Mouse (Mus musculus) erythroblast, embryonic 14.5 days (primary cell): ENCODE results near the gene Syn3. TPM values are rescaled to one million over a fixed set of nuclear protein-coding genes. Genes with fewer than 3 reads are reported as not detected.
"Not testable (repeated sequence)": the region's sequence is repeated elsewhere in the genome, so short reads cannot be mapped to it uniquely, and the experiment has no call there.

ENCODE experiments used
- H3K27me3 ChIP-seq: 2 replicates; pipeline ENCODE4 v1.6.1; 2012; ENCODE audit warnings: inconsistent platforms; ENCODE audit not compliant: control insufficient read depth
- H3K36me3 ChIP-seq: 2 replicates; pipeline ENCODE4 v1.6.1; 2012; ENCODE audit warnings: mild to moderate bottlenecking, inconsistent platforms; ENCODE audit not compliant: control insufficient read depth
- H3K4me1 ChIP-seq: 2 replicates; pipeline ENCODE4 v1.6.1; 2012; ENCODE audit warnings: inconsistent platforms; ENCODE audit not compliant: control insufficient read depth
- H3K4me3 ChIP-seq: replicated peaks from 2 replicates; pipeline ENCODE3; 2012; ENCODE audit warnings: moderate library complexity, mild to moderate bottlenecking, inconsistent platforms
- H3K9me3 ChIP-seq: 2 replicates; pipeline ENCODE4 v1.6.1; 2012; ENCODE audit warnings: low read length, inconsistent platforms, mixed read lengths; ENCODE audit not compliant: control insufficient read depth
- GATA1 ChIP-seq: IDR thresholded peaks from 2 replicates; pipeline ENCODE4 v1.6.1; 2012; ENCODE audit warnings: low read length, inconsistent platforms, mixed read lengths
- TAL1 ChIP-seq: IDR thresholded peaks from 3 replicates; pipeline ENCODE4 v1.6.1; 2012; ENCODE audit warnings: low read length, inconsistent platforms, mixed read lengths
- polyA plus RNA-seq: library from polyadenylated mRNA; stranded (reverse); fragments of >175 nt; gene quantifications from 2 replicates; pipeline ENCODE4 v1.2.3, GENCODE M21; 2012

Gene Syn3
- polyA plus RNA-seq, 1 experiment, result not detected

- Histone ChIP-seq H3K4me1 (no peaks in the 10 kb centered on the region), H3K4me3 (no peak overlapping the region)
Measured at GRCm38 (mm10) chr10:86124115-86124514, 374.6 kb downstream of the Syn3 start.

GRCm38 (mm10) chr10:86123224-86123623 lies 375.5 kb downstream of the Syn3 start:
- Histone ChIP-seq H3K4me3 (no peak overlapping the region), H3K4me1 (no peaks in the 10 kb centered on the region), H3K36me3 (no peaks in the 10 kb centered on the region), H3K27me3 (no peaks in the 10 kb centered on the region), H3K9me3 (no peaks in the 10 kb centered on the region)
- no peak for TF ChIP-seq GATA1

More at GRCm38 (mm10) chr10:86124115-86124514, 374.6 kb downstream of the Syn3 start:
- no peaks in the 10 kb centered on the region for H3K9me3 ChIP-seq
- no peak for TF ChIP-seq TAL1
- TF ChIP-seq GATA1, result no peak
- H3K27me3 ChIP-seq, result no peaks in the 10 kb centered on the region
- H3K36me3 ChIP-seq, result no peaks in the 10 kb centered on the region

GRCm38 (mm10) chr10:86122456-86122855 lies 376.2 kb downstream of the Syn3 start:
- H3K9me3 ChIP-seq, H3K27me3 ChIP-seq, H3K36me3 ChIP-seq, H3K4me1 ChIP-seq, H3K4me3 ChIP-seq: not testable (repeated sequence)

- H3K4me3 ChIP-seq, result no peak overlapping the region
- no peak for TF ChIP-seq GATA1
- TF ChIP-seq TAL1, result no peak
- H3K4me1 ChIP-seq, result no peaks in the 10 kb centered on the region
- H3K27me3 ChIP-seq, result no peaks in the 10 kb centered on the region
- no peaks in the 10 kb centered on the region for H3K36me3 ChIP-seq
- no peaks in the 10 kb centered on the region for H3K9me3 ChIP-seq
Measured at GRCm38 (mm10) chr10:86116268-86116667, 382.4 kb downstream of the Syn3 start.

- no peaks in the 10 kb centered on the region for H3K36me3 ChIP-seq
Measured at GRCm38 (mm10) chr10:86114431-86114848, 384.3 kb downstream of the Syn3 start.

GRCm38 (mm10) chr10:86108797-86109196 lies 389.9 kb downstream of the Syn3 start:
- no peaks in the 10 kb centered on the region for H3K4me1 ChIP-seq

More at GRCm38 (mm10) chr10:86114431-86114848, 384.3 kb downstream of the Syn3 start:
- no peak overlapping the region for H3K4me3 ChIP-seq
- H3K9me3 ChIP-seq, result no peaks in the 10 kb centered on the region
- TF ChIP-seq TAL1 (no peak), GATA1 (no peak)
- no peaks in the 10 kb centered on the region for H3K27me3 ChIP-seq
- no peaks in the 10 kb centered on the region for H3K4me1 ChIP-seq

GRCm38 (mm10) chr10:86107681-86108080 lies 391.0 kb downstream of the Syn3 start:
- Histone ChIP-seq H3K27me3 (no peaks in the 10 kb centered on the region), H3K4me1 (no peaks in the 10 kb centered on the region), H3K4me3 (no peak overlapping the region), H3K9me3 (no peaks in the 10 kb centered on the region), H3K36me3 (no peaks in the 10 kb centered on the region)
- TF ChIP-seq GATA1 (no peak), TAL1 (no peak)

More at GRCm38 (mm10) chr10:86108797-86109196, 389.9 kb downstream of the Syn3 start:
- H3K36me3 ChIP-seq, result no peaks in the 10 kb centered on the region
- H3K4me3 ChIP-seq, result no peak overlapping the region
- TF ChIP-seq GATA1 (no peak), TAL1 (no peak)
- H3K9me3 ChIP-seq, result no peaks in the 10 kb centered on the region
- H3K27me3 ChIP-seq, result no peaks in the 10 kb centered on the region

- Histone ChIP-seq H3K9me3 (no peaks in the 10 kb centered on the region), H3K27me3 (no peaks in the 10 kb centered on the region), H3K4me1 (no peaks in the 10 kb centered on the region), H3K36me3 (no peaks in the 10 kb centered on the region), H3K4me3 (no peak overlapping the region)
- TF ChIP-seq TAL1 (no peak), GATA1 (no peak)
Measured at GRCm38 (mm10) chr10:86103976-86104375, 394.7 kb downstream of the Syn3 start.

GRCm38 (mm10) chr10:86100281-86100851 lies 398.3 kb downstream of the Syn3 start:
- no peaks in the 10 kb centered on the region for H3K27me3 ChIP-seq
- TF ChIP-seq TAL1 (no peak), GATA1 (no peak)
- H3K4me3 ChIP-seq, result no peak overlapping the region
- H3K36me3 ChIP-seq, result no peaks in the 10 kb centered on the region
- H3K4me1 ChIP-seq, result no peaks in the 10 kb centered on the region
- H3K9me3 ChIP-seq, result no peaks in the 10 kb centered on the region

GRCm38 (mm10) chr10:86098363-86098762 lies 400.3 kb downstream of the Syn3 start:
- TF ChIP-seq GATA1 (no peak), TAL1 (no peak)
- Histone ChIP-seq H3K4me1 (no peaks in the 10 kb centered on the region), H3K36me3 (no peaks in the 10 kb centered on the region), H3K9me3 (no peaks in the 10 kb centered on the region), H3K4me3 (no peak overlapping the region), H3K27me3 (no peaks in the 10 kb centered on the region)
